Mouse (Mus musculus): ENCODE data around the gene Tmprss13. TPM values are rescaled to one million over a fixed set of nuclear protein-coding genes. Genes with fewer than 3 reads are reported as not detected.
A peak's percentile ranks its signal among the peaks of the same experiment; 100 is the strongest.

Gene Tmprss13
- polyA plus RNA-seq (2012): not detected in 2 replicates

DNA sequence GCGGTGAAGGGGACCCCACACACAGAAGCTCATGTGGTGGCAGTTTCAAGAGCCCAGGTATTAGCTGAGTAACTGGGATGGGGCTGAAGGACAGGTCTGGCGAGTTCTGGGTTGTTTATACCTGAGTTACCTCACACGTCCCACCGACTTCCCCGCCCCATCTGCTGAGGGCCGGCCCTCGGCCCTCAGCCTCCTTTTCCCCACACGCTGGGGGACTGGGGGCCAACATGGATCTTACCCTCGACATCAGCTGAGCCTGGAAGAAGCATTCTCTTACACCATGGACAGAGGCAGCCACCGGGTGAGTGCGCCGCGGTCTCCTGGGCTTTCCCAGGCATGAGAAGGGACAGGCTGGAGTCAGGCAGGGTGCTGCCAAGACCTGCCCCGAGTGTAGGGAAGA lies at the start of gene Tmprss13:
Gene Tmprss13, plus strand, starts transcription at position 246 of the 400 bp plus-strand sequence.
- TF ChIP-seq GATA1 (IDR thresholded peaks at IDR 0.05; ENCODE audit: low read length): no peak

DNA sequence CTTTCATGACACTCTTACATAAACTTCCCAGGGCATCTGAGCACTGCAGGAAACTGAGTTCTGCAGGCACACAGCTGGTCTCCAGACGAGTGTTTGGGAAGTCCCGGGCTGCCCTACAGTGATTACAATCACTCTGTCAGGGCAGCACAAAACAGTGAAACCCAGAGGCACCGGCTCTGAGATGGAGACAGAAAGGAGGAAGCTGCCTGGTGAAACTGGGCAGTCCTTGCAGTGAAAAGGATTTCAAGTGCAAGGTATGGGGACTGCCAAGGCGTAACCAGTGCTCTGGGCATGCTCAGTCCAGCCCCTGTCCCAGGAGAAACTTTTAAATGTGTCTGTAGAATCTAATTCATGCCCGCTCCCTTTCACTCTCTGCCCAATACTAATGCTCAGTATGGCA lies 46.7 kb upstream of the Tmprss13 start:
- no peak for TF ChIP-seq GATA1 (IDR thresholded peaks at IDR 0.05; ENCODE audit: low read length)

DNA sequence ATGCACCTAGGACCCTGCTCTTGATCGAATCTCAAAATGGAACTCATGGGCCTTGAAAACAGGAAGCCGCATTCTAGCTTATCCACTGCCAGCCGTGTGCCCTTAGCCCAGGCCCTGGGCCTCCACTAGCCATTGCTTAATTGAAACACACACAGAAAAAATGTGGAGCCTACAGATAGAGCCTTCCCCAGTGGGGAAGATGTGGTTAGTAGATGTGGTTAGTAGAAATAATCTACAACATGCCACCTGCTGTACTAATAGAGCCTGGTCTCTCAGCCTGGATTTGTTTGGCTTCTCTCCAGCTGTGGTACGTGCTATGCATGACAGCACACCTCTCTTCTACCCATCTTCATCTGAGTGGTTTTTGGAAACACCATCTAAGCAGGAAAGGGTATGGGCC lies 44.7 kb upstream of the Tmprss13 start:
- TF ChIP-seq GATA1 (IDR thresholded peaks at IDR 0.05; ENCODE audit: low read length): peak; percentile 94

DNA sequence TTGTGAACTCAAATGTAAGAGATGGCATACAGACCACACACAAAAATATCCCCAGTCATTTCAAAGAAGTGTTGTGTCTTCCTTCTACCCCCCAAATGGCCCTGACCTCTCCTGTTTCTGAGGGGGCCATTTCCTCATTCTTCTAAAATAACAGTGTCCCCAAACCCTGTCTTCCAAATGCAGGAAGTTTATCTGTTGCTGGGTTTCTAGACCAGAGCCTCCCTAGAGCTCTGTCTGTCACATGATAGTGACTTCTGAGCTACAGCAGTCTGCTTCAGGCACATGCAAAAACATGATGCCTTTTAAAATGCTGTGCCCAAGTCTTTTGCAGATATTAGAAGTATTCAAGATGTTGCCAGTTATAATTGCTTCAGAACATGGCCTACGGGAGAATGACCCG lies 44.3 kb upstream of the Tmprss13 start:
- no peak for TF ChIP-seq GATA1 (IDR thresholded peaks at IDR 0.05; ENCODE audit: low read length)

DNA sequence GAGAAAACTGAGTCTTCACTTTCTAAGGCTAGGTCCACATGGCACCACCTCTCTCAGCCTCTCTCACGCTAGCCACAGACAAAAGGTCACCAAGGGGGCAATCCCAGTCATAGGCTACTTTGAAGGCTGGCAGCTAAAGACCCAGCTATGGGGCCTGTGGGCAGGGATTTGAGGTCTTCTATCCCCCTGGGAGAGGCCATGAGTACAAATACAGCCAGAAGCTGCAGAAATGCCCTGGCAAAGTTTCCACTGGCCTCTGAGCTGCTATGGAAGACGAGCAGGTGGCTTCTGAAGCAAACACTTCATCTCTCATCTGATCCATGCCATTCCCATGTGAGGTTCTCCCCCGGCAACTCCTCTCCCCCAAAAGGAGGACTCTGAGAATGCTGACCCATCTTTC lies 38.8 kb upstream of the Tmprss13 start:
- TF ChIP-seq GATA1 (IDR thresholded peaks at IDR 0.05; ENCODE audit: low read length): no peak

DNA sequence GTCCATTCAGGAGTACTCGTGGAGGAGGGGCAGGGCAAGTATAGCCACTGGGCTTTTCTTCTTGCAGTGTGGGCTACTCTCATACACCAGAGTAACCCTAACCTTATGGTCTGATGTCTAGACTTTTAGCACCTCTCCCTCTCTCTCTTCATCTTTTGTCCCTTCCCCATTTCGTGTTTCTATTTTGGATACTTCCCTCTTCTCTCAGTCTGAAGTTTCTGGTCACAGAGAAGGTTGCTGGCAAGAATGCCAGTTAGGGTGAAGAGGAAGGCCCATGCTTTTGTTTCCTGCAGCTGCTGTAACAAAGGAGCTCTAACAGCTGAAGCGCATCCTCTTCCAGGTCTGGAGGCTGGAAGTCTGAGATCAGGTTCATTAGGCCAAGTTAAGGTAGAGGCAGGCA lies 38.0 kb upstream of the Tmprss13 start:
- no peak for TF ChIP-seq GATA1 (IDR thresholded peaks at IDR 0.05; ENCODE audit: low read length)

DNA sequence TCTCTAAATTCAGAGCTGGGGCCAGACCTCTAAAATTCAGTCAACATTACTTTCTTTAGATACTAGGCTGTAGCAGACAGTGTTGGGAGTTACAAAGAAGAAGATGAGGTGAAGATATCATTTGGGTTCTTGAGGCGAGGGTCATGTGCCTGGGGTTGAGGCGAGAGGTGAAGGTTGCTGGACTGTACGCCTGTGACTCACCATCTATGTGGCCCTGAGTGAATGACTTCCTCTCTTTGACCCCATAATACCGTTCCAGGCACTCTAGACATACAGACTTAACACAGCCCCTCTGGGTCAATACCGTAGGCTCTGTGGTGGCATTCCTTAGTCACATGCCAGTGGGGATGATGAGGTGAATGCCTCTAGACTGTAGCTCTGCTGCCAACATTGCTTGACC lies 36.4 kb upstream of the Tmprss13 start:
- no peak for TF ChIP-seq GATA1 (IDR thresholded peaks at IDR 0.05; ENCODE audit: low read length)

DNA sequence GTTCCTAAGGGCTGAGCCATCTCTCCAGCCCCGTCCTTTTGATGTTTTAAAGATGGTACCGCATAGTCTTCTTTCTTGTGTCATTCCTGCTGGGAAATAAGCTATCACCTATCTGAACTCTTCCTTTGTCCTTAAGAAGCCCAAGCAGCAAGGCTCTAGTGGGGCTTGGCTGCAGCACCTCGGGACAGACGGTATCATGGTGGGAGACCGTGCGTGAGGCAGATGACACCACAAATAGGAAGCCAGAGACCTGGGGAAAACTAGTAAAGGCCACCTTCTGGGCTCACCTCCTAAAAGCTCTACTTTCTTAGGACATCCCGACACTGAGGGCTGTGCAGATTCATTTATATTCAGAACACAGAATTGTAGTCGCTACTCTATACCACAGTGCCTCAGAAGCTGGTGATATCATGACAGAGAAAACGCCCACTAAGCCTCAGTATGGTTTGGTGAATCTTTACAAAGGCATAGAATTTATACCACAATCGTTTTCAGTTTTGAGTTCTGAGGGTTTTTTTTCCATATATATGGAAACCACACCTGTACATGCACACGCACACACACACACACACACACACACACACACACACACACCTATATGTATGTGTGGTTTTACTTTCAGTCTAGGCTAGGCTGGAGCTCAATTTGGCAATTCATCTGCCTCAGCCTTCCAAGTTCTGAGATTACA lies 27.3 kb upstream of the Tmprss13 start:
- no peak for TF ChIP-seq GATA1 (IDR thresholded peaks at IDR 0.05; ENCODE audit: low read length)

DNA sequence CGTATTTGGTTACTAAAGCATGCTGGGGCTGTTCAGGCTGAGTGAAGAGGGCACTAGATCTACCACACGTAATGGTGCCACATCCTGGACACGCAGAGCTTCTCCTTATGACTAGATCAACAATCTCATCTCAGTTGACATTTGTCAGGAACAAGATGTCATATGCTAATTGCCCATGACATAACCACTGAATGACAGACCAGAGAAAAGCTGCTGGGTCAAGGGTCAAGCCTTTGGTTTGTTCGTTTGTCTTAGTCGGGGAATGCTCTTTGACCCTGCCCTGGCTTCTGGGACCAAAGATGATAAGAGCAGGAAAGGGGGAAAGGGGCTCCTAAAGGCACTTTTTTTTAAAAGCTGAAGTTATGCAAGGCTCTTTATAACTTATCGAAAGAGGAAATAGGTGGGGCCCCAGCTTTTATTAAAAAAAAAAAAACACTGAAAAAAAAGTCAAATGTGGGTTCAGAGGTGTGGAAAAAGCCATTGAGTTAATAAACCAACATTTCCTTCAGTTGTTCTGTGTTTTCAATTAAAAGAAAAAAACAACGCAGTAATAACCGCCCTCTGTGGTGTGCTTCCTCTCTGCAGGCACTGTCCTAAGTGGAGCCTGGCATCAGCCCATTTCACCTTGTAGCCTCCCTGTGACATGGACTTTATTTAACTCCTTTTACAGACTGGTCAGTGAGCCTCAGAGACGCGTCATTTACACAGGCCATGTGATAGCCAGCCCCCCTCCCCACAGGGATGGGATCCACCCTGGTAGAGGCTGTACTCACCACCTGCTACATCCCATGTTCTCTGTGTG lies 24.5 kb upstream of the Tmprss13 start:
- no peak for TF ChIP-seq GATA1 (IDR thresholded peaks at IDR 0.05; ENCODE audit: low read length)

DNA sequence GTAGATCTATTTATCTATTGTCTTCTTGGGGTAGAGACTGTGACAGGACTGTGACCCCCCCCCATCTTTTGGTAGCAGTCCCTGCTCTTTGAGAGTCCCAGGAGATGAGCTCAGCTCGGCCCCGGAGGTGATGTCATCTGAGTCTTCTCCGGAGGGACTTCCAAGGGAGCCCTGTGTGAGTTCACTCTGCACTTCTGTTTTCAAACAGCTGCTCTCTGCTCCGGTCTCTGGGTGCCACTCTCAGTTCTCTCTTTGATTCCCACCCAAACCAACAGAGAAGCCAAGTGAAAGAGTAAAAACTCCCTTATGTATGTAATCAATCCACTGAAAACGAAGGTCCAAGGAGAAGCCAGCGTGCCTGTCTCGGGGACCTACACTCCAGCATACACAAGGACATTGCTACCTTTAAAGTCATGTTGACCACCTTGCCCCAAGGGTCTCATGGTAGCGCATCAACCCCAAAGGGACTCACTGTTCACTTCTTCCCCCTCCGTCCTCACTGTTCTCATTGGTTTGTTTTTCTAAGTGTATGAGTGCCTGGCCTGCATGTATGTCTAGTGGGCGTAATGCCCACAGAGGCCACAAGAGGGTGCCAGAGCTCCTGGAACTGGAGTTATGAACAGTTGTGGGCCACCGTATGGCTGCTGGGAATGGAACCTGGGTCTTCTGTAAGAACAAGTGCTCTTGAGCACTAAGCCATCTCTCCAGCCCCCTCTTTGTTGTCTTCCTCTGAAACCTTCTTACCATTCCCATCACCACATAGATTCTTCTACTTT lies 19.5 kb upstream of the Tmprss13 start:
- TF ChIP-seq GATA1 (IDR thresholded peaks at IDR 0.05; ENCODE audit: low read length): no peak

DNA sequence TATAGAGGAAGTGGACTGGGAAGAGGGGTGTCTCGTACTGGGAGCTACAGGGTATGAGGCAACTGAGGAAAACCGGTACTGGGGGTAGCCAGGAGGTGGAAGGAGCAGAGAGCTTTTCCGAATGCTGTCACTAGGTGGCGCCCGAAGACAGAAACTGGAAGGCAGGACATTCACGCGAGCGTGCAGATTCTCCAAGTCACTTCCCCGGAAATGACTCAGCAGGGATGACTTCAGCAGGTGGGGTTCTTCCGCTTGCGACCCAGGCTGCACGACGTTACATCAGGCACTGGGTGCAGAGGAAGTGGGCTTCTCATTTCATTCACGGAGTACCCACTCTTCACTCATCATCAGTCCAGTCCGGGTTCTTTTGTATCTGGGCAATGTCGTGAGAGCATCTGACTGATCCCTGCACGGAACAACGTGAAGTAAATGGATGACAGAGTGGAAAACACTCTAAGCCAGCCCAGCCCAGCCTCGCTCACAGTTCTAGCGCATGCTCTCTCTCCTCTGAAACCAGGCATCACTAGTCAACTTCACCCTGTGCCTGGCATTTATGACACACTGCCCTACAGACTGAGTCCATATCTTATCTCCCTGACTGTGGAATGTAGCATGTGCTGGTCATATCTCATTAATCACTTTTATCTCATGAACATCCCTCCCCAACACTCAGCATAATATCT lies 18.3 kb upstream of the Tmprss13 start:
- TF ChIP-seq GATA1 (IDR thresholded peaks at IDR 0.05; ENCODE audit: low read length): no peak

DNA sequence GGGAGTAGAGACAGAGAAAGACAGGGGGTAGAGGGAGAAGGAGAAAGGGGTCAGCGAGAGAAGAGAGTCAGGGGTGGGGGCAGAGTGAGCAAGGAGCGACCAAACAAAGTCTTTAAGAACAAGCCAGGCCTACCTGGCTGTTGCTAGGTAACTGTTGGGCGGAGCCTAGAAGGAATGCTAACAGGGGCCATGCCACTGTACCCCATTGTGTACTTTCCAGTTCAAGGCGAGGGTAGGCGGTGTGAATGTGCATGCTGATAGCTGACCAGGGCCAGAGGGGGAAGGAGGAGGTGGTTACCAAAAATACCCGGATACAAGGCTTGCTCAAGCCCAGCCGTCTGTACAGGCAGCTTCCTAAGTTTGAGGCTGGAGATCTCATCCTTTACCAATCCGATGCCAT lies 17.1 kb upstream of the Tmprss13 start:
- TF ChIP-seq GATA1 (IDR thresholded peaks at IDR 0.05; ENCODE audit: low read length): no peak

DNA sequence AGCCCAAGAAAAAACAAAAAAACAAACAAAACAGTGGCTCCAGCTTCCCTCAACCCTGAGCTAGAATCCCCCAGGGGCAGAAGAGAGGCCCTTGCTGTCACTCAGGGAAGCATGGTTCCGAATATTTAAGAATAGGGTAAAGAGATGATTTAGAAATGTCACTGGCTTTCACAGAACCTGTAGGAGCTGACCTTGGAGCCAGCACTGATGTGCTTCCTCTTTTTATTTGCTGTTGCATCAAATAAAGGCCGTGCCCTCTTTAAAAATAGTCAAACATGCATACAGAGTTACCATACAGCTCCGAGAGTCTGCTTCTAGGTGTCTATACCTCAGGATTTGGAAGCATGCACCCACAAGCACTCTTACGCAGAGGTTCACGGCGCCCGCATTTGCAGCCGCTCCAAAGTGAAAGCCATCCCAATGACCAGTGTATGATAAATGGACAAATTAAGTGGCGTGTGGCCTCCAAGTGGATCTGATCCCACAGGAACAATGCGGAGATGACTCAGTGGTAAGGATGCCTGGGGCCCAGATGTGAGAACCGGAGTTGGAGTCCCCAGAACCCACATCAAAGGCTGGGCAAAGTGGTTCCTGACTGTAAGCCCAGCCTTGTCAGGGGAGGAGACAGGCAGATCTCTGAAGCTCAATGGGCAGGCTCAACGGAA lies 12.0 kb upstream of the Tmprss13 start:
- no peak for TF ChIP-seq GATA1 (IDR thresholded peaks at IDR 0.05; ENCODE audit: low read length)

DNA sequence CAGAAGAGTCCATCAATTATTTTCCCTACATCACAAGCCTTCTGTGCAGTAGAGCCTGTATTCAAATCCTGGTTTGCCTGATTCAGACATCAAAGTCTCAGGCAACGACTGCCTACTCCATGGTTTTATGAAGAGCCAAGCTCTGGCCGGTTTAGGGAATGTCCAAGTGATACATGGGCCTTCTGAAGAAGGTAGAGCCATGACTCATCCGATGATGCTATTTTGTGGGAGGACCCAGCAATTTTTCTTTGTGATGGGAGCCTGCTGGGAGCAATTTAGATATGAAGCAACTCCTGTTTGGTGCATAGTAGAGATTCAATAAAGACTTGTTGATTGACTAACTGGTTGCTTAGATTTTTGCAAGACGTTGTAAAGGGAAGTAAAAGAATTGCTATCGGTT lies 10.4 kb upstream of the Tmprss13 start:
- no peak for TF ChIP-seq GATA1 (IDR thresholded peaks at IDR 0.05; ENCODE audit: low read length)

DNA sequence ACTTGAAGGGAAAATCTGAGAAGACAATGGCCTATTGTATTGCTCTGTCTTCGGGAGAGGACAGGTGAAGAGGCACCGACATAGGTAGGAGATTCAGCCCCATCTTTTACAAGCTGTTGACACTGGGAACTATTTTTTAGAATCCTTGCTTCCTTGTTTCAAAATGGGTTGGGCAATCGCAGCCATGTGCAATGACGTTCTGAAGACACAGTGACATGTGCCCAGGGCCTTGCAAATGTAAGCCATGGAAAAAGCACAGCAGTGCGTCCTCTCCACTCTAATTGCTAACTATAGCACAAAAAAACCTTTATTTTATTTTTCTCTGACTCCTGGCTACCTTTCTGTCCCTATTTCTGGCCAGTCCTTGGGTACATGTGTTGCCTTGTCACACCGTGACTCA lies 7.0 kb upstream of the Tmprss13 start:
- TF ChIP-seq GATA1 (IDR thresholded peaks at IDR 0.05; ENCODE audit: low read length): no peak

All from G1E-ER4 (cell line).